Mouse (Mus musculus): ENCODE data around the gene Zbtb5.

GRCm38 (mm10) chr4:45054862-45055261 is 42.6 kb upstream of the Zbtb5 start:
- TF ChIP-seq CTCF (IDR thresholded peaks at IDR 0.05; ENCODE audit: insufficient read depth, low read depth, low read length) (no peak), POLR2A (IDR thresholded peaks at IDR 0.05; ENCODE audit: insufficient read depth, low read depth, low read length) (no peak)
